Mouse (Mus musculus) cerebellum, adult 2 months (tissue): ENCODE data around the gene Mbd5. TPM values are rescaled to one million over a fixed set of nuclear protein-coding genes. Genes with fewer than 3 reads are reported as not detected.

Experiments
- DNase-seq, 2 experiments: peaks; one replicate each; pipeline ENCODE4 v3.0.0; 2021
- H3K27ac ChIP-seq: fragments of 200-500 bp; 2 replicates; pipeline ENCODE4 v1.5.1; 2012; ENCODE audit warnings: low read length, control low read depth, inconsistent platforms; ENCODE audit not compliant: insufficient read depth
- H3K27me3 ChIP-seq: fragments of 200-500 bp; 2 replicates; pipeline ENCODE4 v1.6.1; 2012; ENCODE audit warnings: inconsistent platforms, mild to moderate bottlenecking, low read length, moderate library complexity; ENCODE audit not compliant: control insufficient read depth, insufficient read depth
- H3K4me1 ChIP-seq: fragments of 200-500 bp; 2 replicates; pipeline ENCODE4 v1.6.1; 2011; ENCODE audit warnings: low read length; ENCODE audit not compliant: control insufficient read depth, insufficient read depth
- H3K4me3 ChIP-seq: fragments of 200-500 bp; replicated peaks from 2 replicates; pipeline ENCODE3; 2011; ENCODE audit warnings: mild to moderate bottlenecking, low read depth, low read length, control low read depth; ENCODE audit not compliant: insufficient read depth
- CTCF ChIP-seq: fragments of 200-500 bp; IDR thresholded peaks from 2 replicates; pipeline ENCODE4 v1.5.1; 2011; ENCODE audit warnings: low read depth, mild to moderate bottlenecking, control low read depth, low read length, moderate library complexity, borderline replicate concordance; ENCODE audit not compliant: insufficient read depth
- POLR2A ChIP-seq: fragments of 200-500 bp; IDR thresholded peaks from 2 replicates; pipeline ENCODE4 v1.6.1; 2011; ENCODE audit warnings: low read length, control low read depth, borderline replicate concordance; ENCODE audit not compliant: insufficient read depth
- WGBS: fragments of 180-500 bp; shearing (Covaris S2); methylation state at CpG from one replicate; pipeline ENCODE4 v1.1.7; 2018; 5-methylcytosine and 5-hydroxymethylcytosine counted together
- polyA plus RNA-seq: library from polyadenylated mRNA; depleted of rRNA; stranded (reverse); fragments of >200 nt; gene quantifications from 2 replicates; pipeline ENCODE4 v1.2.3, GENCODE M21; 2012

Mbd5 gene
- polyA plus RNA-seq, 1 experiment = 29.3 TPM

DNA sequence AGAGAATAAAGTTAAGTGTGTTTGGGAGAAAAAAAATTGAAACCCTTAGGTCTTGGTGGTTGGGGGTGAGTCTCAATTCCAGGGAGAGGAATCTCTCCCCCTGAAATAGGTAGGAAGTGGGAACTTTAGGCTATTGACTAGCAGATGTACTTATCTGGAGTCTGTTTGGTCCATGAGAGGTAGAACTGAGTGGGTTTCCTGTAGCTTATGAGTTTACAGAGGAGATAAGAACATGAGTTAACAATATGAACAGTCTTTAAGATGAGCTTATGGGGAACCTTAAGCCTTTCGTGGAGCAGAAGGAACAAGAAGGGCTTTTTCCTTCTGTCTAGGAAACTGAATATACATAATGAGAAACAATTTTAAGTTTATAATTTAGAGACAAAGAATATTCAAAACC, 404.8 kb downstream of the Mbd5 start:
- Histone ChIP-seq H3K27ac (no peak overlapping the region), H3K4me1 (peaks cover 4% of the 10 kb centered on the region; the same call in 1 of the 2 replicates), H3K4me3 (no peak overlapping the region), H3K27me3 (no peaks in the 10 kb centered on the region)
- 100% methylated on average over 1 of the region's 1 CpGs for WGBS
- no peak for TF ChIP-seq POLR2A
- TF ChIP-seq CTCF = no peak
- no peak for DNase-seq

GRCm38 (mm10) chr2:49355867-49356266, 406.6 kb downstream of the Mbd5 start:
- 88% methylated on average over 8 of the region's 8 CpGs for WGBS
- no peaks in the 10 kb centered on the region for H3K4me1 ChIP-seq
- no peak overlapping the region for H3K4me3 ChIP-seq
- TF ChIP-seq POLR2A = no peak
- TF ChIP-seq CTCF = no peak
- H3K27me3 ChIP-seq = no peaks in the 10 kb centered on the region
- no peak overlapping the region for H3K27ac ChIP-seq
- no peak for DNase-seq

- no peak for DNase-seq
- H3K4me1 ChIP-seq = no peaks in the 10 kb centered on the region
- no peak for TF ChIP-seq POLR2A
- no peak for TF ChIP-seq CTCF
- no peak overlapping the region for H3K27ac ChIP-seq
- WGBS = 86% methylated on average over 7 of the region's 7 CpGs
- no peaks in the 10 kb centered on the region for H3K27me3 ChIP-seq
- no peak overlapping the region for H3K4me3 ChIP-seq
These were observed 409.0 kb downstream of the Mbd5 start for GRCm38 (mm10) chr2:49358128-49358814.

DNA sequence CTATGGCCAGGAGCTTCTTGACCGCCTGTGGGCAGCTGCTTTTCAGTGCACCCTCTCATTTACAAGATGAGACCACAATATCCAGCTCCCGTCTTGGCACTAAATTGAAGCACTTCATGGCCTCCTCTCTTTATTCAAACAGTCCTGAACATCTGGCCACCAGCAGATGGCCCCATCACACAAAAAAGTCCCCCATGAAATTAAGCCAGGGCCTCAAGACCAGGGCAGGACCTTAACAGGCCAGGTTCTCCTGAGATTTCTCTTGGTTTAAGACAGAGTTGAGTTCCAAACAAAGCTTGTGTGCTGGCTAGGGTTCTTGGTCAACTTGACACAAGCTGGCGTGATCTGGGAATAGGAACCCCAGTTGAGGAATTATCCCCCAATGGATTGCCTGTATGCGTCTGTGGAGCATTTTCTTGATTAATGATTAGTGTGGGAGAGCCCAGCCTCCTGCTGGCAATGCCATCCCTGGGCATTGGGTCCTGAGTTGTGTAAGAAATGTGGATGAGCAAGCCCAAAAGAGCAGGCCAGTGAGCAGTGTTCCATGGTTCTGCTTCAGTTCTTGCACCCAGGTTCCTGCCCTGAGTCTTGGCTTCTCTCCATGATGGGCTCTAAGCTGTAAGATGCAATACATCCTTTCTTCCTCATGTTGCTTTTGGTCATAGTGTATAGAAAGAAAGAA, 409.7 kb downstream of the Mbd5 start:
- H3K27me3 ChIP-seq = no peaks in the 10 kb centered on the region
- no peak overlapping the region for H3K27ac ChIP-seq
- TF ChIP-seq CTCF = peak; percentile 36; the same call in 1 of the 2 replicates
- TF ChIP-seq POLR2A = no peak
- 65% methylated on average over 4 of the region's 4 CpGs for WGBS
- H3K4me1 ChIP-seq = no peaks in the 10 kb centered on the region
- H3K4me3 ChIP-seq = no peak overlapping the region
- peak in 1 of 2 experiments; percentile 15 for DNase-seq

- Histone ChIP-seq H3K27me3 (no peaks in the 10 kb centered on the region), H3K27ac (no peak overlapping the region), H3K4me1 (no peaks in the 10 kb centered on the region), H3K4me3 (no peak overlapping the region)
- TF ChIP-seq POLR2A = no peak
- no peak for TF ChIP-seq CTCF
- DNase-seq = no peak
- 65% methylated on average over 4 of the region's 4 CpGs for whole genome bisulfite sequencing
These were observed 410.4 kb downstream of the Mbd5 start for GRCm38 (mm10) chr2:49359706-49360105.

- no peak for TF ChIP-seq POLR2A
- TF ChIP-seq CTCF = no peak
- H3K4me1 ChIP-seq = no peaks in the 10 kb centered on the region
- H3K27me3 ChIP-seq = no peaks in the 10 kb centered on the region
- WGBS = 49% methylated on average over 5 of the region's 5 CpGs
- no peak overlapping the region for H3K27ac ChIP-seq
- no peak overlapping the region for H3K4me3 ChIP-seq
- no peak for DNase-seq
These were observed 415.2 kb downstream of the Mbd5 start for GRCm38 (mm10) chr2:49364546-49364945.

- DNase-seq = no peak
- Histone ChIP-seq H3K27me3 (no peaks in the 10 kb centered on the region), H3K27ac (no peak overlapping the region), H3K4me3 (no peak overlapping the region), H3K4me1 (no peaks in the 10 kb centered on the region)
- TF ChIP-seq POLR2A = no peak
- no peak for TF ChIP-seq CTCF
- WGBS = 94% methylated on average over 14 of the region's 14 CpGs
These were observed 417.7 kb downstream of the Mbd5 start for GRCm38 (mm10) chr2:49366878-49367545.

DNA sequence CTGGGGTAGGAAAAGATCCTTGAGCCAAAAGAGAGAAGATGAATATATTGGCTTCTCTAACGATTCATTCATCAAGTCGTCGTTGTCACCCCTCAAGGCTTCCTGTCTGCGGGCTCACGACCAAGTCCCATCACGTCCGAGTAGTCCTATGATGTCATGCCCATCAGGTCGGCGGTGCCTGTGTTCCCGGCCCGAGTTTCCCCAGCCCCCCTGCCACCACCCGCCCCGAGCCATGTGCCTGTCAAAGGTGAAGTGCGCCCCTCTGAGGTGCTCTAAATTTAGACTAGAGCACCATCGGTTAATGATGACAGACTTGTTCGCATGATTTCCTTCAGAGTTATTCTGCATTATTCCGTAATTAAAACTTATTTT, 418.2 kb downstream of the Mbd5 start:
- no peak overlapping the region for H3K4me3 ChIP-seq
- no peak for DNase-seq
- no peaks in the 10 kb centered on the region for H3K27me3 ChIP-seq
- no peak overlapping the region for H3K27ac ChIP-seq
- TF ChIP-seq CTCF (no peak), POLR2A (no peak)
- WGBS = 59% methylated on average over 17 of the region's 17 CpGs
- no peaks in the 10 kb centered on the region for H3K4me1 ChIP-seq
